Mouse (Mus musculus): ENCODE measurements around the gene Ints6. TPM values are rescaled to one million over a fixed set of nuclear protein-coding genes. Genes with fewer than 3 reads are reported as not detected.
"Not testable (repeated sequence)": the region's sequence is repeated elsewhere in the genome, so short reads cannot be mapped to it uniquely, and the experiment has no call there.

Gene Ints6
- polyA plus RNA-seq, 1 experiment, result 8.8 TPM

GRCm38 (mm10) chr14:62657469-62657868 lies 103.5 kb downstream of the Ints6 start:
- whole genome bisulfite sequencing, result 63% methylated on average over 3 of the region's 3 CpGs
- H3K27me3 ChIP-seq (ENCODE audit: control insufficient read depth, insufficient read depth, low read length), result no peaks in the 10 kb centered on the region
- H3K4me1 ChIP-seq (replicated peaks; ENCODE audit: control insufficient read depth, insufficient read depth, low read length), result no peaks in the 10 kb centered on the region
- H3K4me3 ChIP-seq (ENCODE audit: control insufficient read depth, insufficient read depth, low read length), result no peak overlapping the region
- no peak for DNase-seq
- H3K27ac ChIP-seq (ENCODE audit: control insufficient read depth, insufficient read depth, low read length), result no peak overlapping the region
- H3K36me3 ChIP-seq (ENCODE audit: control insufficient read depth, insufficient read depth, low read length), result no peaks in the 10 kb centered on the region
- no peak for TF ChIP-seq CTCF (IDR thresholded peaks at IDR 0.05; ENCODE audit: borderline replicate concordance, control insufficient read depth, extremely low read depth, insufficient read depth, low read length, poor library complexity)

- no peaks in the 10 kb centered on the region for H3K4me1 ChIP-seq (replicated peaks; ENCODE audit: control insufficient read depth, insufficient read depth, low read length)
- H3K4me3 ChIP-seq (ENCODE audit: control insufficient read depth, insufficient read depth, low read length), result no peak overlapping the region
- WGBS, result 87% methylated on average over 7 of the region's 7 CpGs
- TF ChIP-seq POLR2A (IDR thresholded peaks at IDR 0.05; ENCODE audit: control insufficient read depth, extremely low read depth, insufficient read depth, low read length, poor library complexity) (no peak), CTCF (IDR thresholded peaks at IDR 0.05; ENCODE audit: borderline replicate concordance, control insufficient read depth, extremely low read depth, insufficient read depth, low read length, poor library complexity) (no peak)
- DNase-seq, result no peak
- H3K36me3 ChIP-seq (ENCODE audit: control insufficient read depth, insufficient read depth, low read length), result no peaks in the 10 kb centered on the region
- no peak overlapping the region for H3K27ac ChIP-seq (ENCODE audit: control insufficient read depth, insufficient read depth, low read length)
- no peaks in the 10 kb centered on the region for H3K27me3 ChIP-seq (ENCODE audit: control insufficient read depth, insufficient read depth, low read length)
These were observed 105.0 kb downstream of the Ints6 start for GRCm38 (mm10) chr14:62655996-62656395.

GRCm38 (mm10) chr14:62651771-62652170 lies 109.2 kb downstream of the Ints6 start:
- Histone ChIP-seq H3K27me3 (ENCODE audit: control insufficient read depth, insufficient read depth, low read length) (no peaks in the 10 kb centered on the region), H3K36me3 (ENCODE audit: control insufficient read depth, insufficient read depth, low read length) (no peaks in the 10 kb centered on the region), H3K4me3 (ENCODE audit: control insufficient read depth, insufficient read depth, low read length) (no peak overlapping the region), H3K27ac (ENCODE audit: control insufficient read depth, insufficient read depth, low read length) (no peak overlapping the region), H3K4me1 (replicated peaks; ENCODE audit: control insufficient read depth, insufficient read depth, low read length) (no peaks in the 10 kb centered on the region)
- 92% methylated on average over 3 of the region's 3 CpGs for WGBS
- no peak for DNase-seq
- TF ChIP-seq POLR2A (IDR thresholded peaks at IDR 0.05; ENCODE audit: control insufficient read depth, extremely low read depth, insufficient read depth, low read length, poor library complexity), result no peak
- no peak for TF ChIP-seq CTCF (IDR thresholded peaks at IDR 0.05; ENCODE audit: borderline replicate concordance, control insufficient read depth, extremely low read depth, insufficient read depth, low read length, poor library complexity)

GRCm38 (mm10) chr14:62650376-62650775 lies 110.6 kb downstream of the Ints6 start:
- WGBS, result 77% methylated on average over 3 of the region's 3 CpGs
- Histone ChIP-seq H3K27me3 (ENCODE audit: control insufficient read depth, insufficient read depth, low read length) (no peaks in the 10 kb centered on the region), H3K4me1 (replicated peaks; ENCODE audit: control insufficient read depth, insufficient read depth, low read length) (no peaks in the 10 kb centered on the region), H3K27ac (ENCODE audit: control insufficient read depth, insufficient read depth, low read length) (no peak overlapping the region), H3K36me3 (ENCODE audit: control insufficient read depth, insufficient read depth, low read length) (no peaks in the 10 kb centered on the region), H3K4me3 (ENCODE audit: control insufficient read depth, insufficient read depth, low read length) (no peak overlapping the region)
- DNase-seq, result no peak
- no peak for TF ChIP-seq CTCF (IDR thresholded peaks at IDR 0.05; ENCODE audit: borderline replicate concordance, control insufficient read depth, extremely low read depth, insufficient read depth, low read length, poor library complexity)
- TF ChIP-seq POLR2A (IDR thresholded peaks at IDR 0.05; ENCODE audit: control insufficient read depth, extremely low read depth, insufficient read depth, low read length, poor library complexity), result no peak

- no peak overlapping the region for H3K27ac ChIP-seq (ENCODE audit: control insufficient read depth, insufficient read depth, low read length)
- no peak for DNase-seq
- TF ChIP-seq POLR2A (IDR thresholded peaks at IDR 0.05; ENCODE audit: control insufficient read depth, extremely low read depth, insufficient read depth, low read length, poor library complexity), result no peak
- TF ChIP-seq CTCF (IDR thresholded peaks at IDR 0.05; ENCODE audit: borderline replicate concordance, control insufficient read depth, extremely low read depth, insufficient read depth, low read length, poor library complexity), result no peak
- 93% methylated on average over 6 of the region's 6 CpGs for WGBS
- H3K4me3 ChIP-seq (ENCODE audit: control insufficient read depth, insufficient read depth, low read length), result no peak overlapping the region
- H3K4me1 ChIP-seq (replicated peaks; ENCODE audit: control insufficient read depth, insufficient read depth, low read length), result no peaks in the 10 kb centered on the region
- no peaks in the 10 kb centered on the region for H3K27me3 ChIP-seq (ENCODE audit: control insufficient read depth, insufficient read depth, low read length)
- no peaks in the 10 kb centered on the region for H3K36me3 ChIP-seq (ENCODE audit: control insufficient read depth, insufficient read depth, low read length)
These were observed 112.6 kb downstream of the Ints6 start for GRCm38 (mm10) chr14:62648405-62648804.

GRCm38 (mm10) chr14:62642368-62642767 lies 118.6 kb downstream of the Ints6 start:
- WGBS, result 69% methylated on average over 6 of the region's 7 CpGs
- not testable (repeated sequence) for H3K4me3 ChIP-seq (ENCODE audit: control insufficient read depth, insufficient read depth, low read length); H3K4me1 ChIP-seq (replicated peaks; ENCODE audit: control insufficient read depth, insufficient read depth, low read length); H3K27ac ChIP-seq (ENCODE audit: control insufficient read depth, insufficient read depth, low read length); DNase-seq; H3K36me3 ChIP-seq (ENCODE audit: control insufficient read depth, insufficient read depth, low read length); H3K27me3 ChIP-seq (ENCODE audit: control insufficient read depth, insufficient read depth, low read length)

- Histone ChIP-seq H3K4me1 (replicated peaks; ENCODE audit: control insufficient read depth, insufficient read depth, low read length) (no peaks in the 10 kb centered on the region), H3K4me3 (ENCODE audit: control insufficient read depth, insufficient read depth, low read length) (no peak overlapping the region), H3K36me3 (ENCODE audit: control insufficient read depth, insufficient read depth, low read length) (no peaks in the 10 kb centered on the region), H3K27ac (ENCODE audit: control insufficient read depth, insufficient read depth, low read length) (no peak overlapping the region), H3K27me3 (ENCODE audit: control insufficient read depth, insufficient read depth, low read length) (no peaks in the 10 kb centered on the region)
- DNase-seq, result no peak
- WGBS, result 86% methylated on average over 4 of the region's 4 CpGs
- no peak for TF ChIP-seq POLR2A (IDR thresholded peaks at IDR 0.05; ENCODE audit: control insufficient read depth, extremely low read depth, insufficient read depth, low read length, poor library complexity)
- no peak for TF ChIP-seq CTCF (IDR thresholded peaks at IDR 0.05; ENCODE audit: borderline replicate concordance, control insufficient read depth, extremely low read depth, insufficient read depth, low read length, poor library complexity)
These were observed 120.6 kb downstream of the Ints6 start for GRCm38 (mm10) chr14:62640396-62640795.

Data from thymus, adult 2 months (tissue).